Mouse (Mus musculus) lung, embryonic 15.5 days (tissue): ENCODE measurements around the gene Gnas. TPM values are rescaled to one million over a fixed set of nuclear protein-coding genes. Genes with fewer than 3 reads are reported as not detected.
A peak's percentile ranks its signal among the peaks of the same experiment; 100 is the strongest.

Experiments used
- ATAC-seq: fragments of 200-750 bp; cut with Nextera tagmentation; 2 replicates; pipeline ENCODE4 v1.8.0; 2017; ENCODE audit warnings: moderate number of reproducible peaks, borderline replicate concordance; ENCODE audit not compliant: low FRiP score, low TSS enrichment; ENCODE audit errors: extremely low read depth
- H3K27ac ChIP-seq: fragments of 300-500 bp; sonication (generic); 2 replicates; pipeline ENCODE4 v1.5.1; 2015; ENCODE audit warnings: moderate library complexity, mild to moderate bottlenecking, inconsistent platforms
- H3K27me3 ChIP-seq: fragments of 300-500 bp; sonication (generic); 2 replicates; pipeline ENCODE4 v1.6.1; 2015; ENCODE audit warnings: inconsistent platforms
- H3K36me3 ChIP-seq: fragments of 300-500 bp; sonication (generic); 2 replicates; pipeline ENCODE4 v1.6.1; 2015; ENCODE audit warnings: inconsistent platforms
- H3K4me1 ChIP-seq: fragments of 300-500 bp; sonication (generic); 2 replicates; pipeline ENCODE4 v1.6.1; 2015; ENCODE audit warnings: inconsistent platforms
- H3K4me2 ChIP-seq: fragments of 300-500 bp; sonication (generic); 2 replicates; pipeline ENCODE4 v1.6.1; 2015; ENCODE audit warnings: inconsistent platforms, mild to moderate bottlenecking, moderate library complexity
- H3K4me3 ChIP-seq: fragments of 300-500 bp; sonication (generic); 2 replicates; pipeline ENCODE4 v1.5.1; 2015; ENCODE audit warnings: mild to moderate bottlenecking, inconsistent platforms
- H3K9ac ChIP-seq: fragments of 300-500 bp; sonication (generic); 2 replicates; pipeline ENCODE4 v1.6.1; 2015; ENCODE audit warnings: inconsistent platforms
- H3K9me3 ChIP-seq: fragments of 300-500 bp; sonication (generic); 2 replicates; pipeline ENCODE4 v1.6.1; 2016; ENCODE audit warnings: inconsistent platforms
- WGBS: fragments of 180-500 bp; shearing (Covaris S2); methylation state at CpG from one replicate; pipeline ENCODE4 v1.1.7; 2015; 5-methylcytosine and 5-hydroxymethylcytosine counted together
- polyA plus RNA-seq: library from polyadenylated mRNA; unstranded; fragments of >200 nt; fragmentation: Nextera tagmentation; extraction: Ambion mirVana; gene quantifications from 2 replicates; pipeline ENCODE4 v1.2.1, GENCODE M21; 2015

Gene Gnas
- polyA plus RNA-seq, 1 experiment from 2014 or later: 2,095 TPM

GRCm38 (mm10) chr2:174295900-174296465 lies 11.9 kb downstream of the Gnas start:
- Histone ChIP-seq H3K36me3 (0 out of 2 replicates have a peak, but pooled peaks cover 6% of the 10 kb centered on the region), H3K4me2 (peak overlapping the region; percentile 69), H3K9me3 (peaks cover 43% of the 10 kb centered on the region), H3K27ac (peak overlapping the region; percentile 56), H3K9ac (peak overlapping the region; percentile 43), H3K4me3 (peak overlapping the region; percentile 59), H3K4me1 (peaks cover 29% of the 10 kb centered on the region; the same call in 1 of the 2 replicates), H3K27me3 (peaks cover 37% of the 10 kb centered on the region)
- WGBS: 50% methylated on average over 29 of the region's 29 CpGs
- ATAC-seq: no peak

GRCm38 (mm10) chr2:174297086-174297571 lies 13.0 kb downstream of the Gnas start:
- 41% methylated on average over 29 of the region's 29 CpGs for WGBS
- Histone ChIP-seq H3K27me3 (peaks cover 37% of the 10 kb centered on the region), H3K9ac (no peak overlapping the region), H3K9me3 (peaks cover 43% of the 10 kb centered on the region), H3K36me3 (0 out of 2 replicates have a peak, but pooled peaks cover 6% of the 10 kb centered on the region), H3K4me1 (peaks cover 28% of the 10 kb centered on the region; the same call in 1 of the 2 replicates), H3K4me3 (peak overlapping the region; percentile 23), H3K27ac (no peak overlapping the region), H3K4me2 (peak overlapping the region; percentile 69)
- no peak for ATAC-seq

- Histone ChIP-seq H3K4me2 (no peak overlapping the region), H3K9me3 (peaks cover 43% of the 10 kb centered on the region)
These were observed 13.7 kb downstream of the Gnas start for GRCm38 (mm10) chr2:174297851-174298250.

GRCm38 (mm10) chr2:174298471-174298870 lies 14.4 kb downstream of the Gnas start:
- Histone ChIP-seq H3K4me2 (peak overlapping the region; percentile 55), H3K9me3 (peaks cover 43% of the 10 kb centered on the region), H3K4me1 (peaks cover 22% of the 10 kb centered on the region; the same call in 1 of the 2 replicates), H3K4me3 (peak overlapping the region; percentile 35), H3K36me3 (0 out of 2 replicates have a peak, but pooled peaks cover 6% of the 10 kb centered on the region), H3K27ac (no peak overlapping the region), H3K9ac (no peak overlapping the region), H3K27me3 (peaks cover 37% of the 10 kb centered on the region)
- ATAC-seq: no peak
- 43% methylated on average over 33 of the region's 33 CpGs for WGBS

More at GRCm38 (mm10) chr2:174297851-174298250, 13.7 kb downstream of the Gnas start:
- ATAC-seq: no peak
- Histone ChIP-seq H3K4me1 (peaks cover 23% of the 10 kb centered on the region; the same call in 1 of the 2 replicates), H3K27ac (no peak overlapping the region), H3K36me3 (0 out of 2 replicates have a peak, but pooled peaks cover 6% of the 10 kb centered on the region), H3K27me3 (peaks cover 37% of the 10 kb centered on the region), H3K4me3 (peak overlapping the region; percentile 35), H3K9ac (no peak overlapping the region)
- WGBS: 57% methylated on average over 19 of the region's 19 CpGs

GRCm38 (mm10) chr2:174299091-174299770 lies 15.1 kb downstream of the Gnas start:
- Histone ChIP-seq H3K9ac (0 out of 2 replicates have a peak overlapping the region, but pooled peaks have one; percentile 6), H3K4me1 (peaks cover 20% of the 10 kb centered on the region; the same call in 1 of the 2 replicates), H3K4me2 (peak overlapping the region; percentile 55), H3K36me3 (0 out of 2 replicates have a peak, but pooled peaks cover 6% of the 10 kb centered on the region), H3K27me3 (peaks cover 37% of the 10 kb centered on the region), H3K9me3 (peaks cover 43% of the 10 kb centered on the region), H3K27ac (no peak overlapping the region), H3K4me3 (peak overlapping the region; percentile 35)
- no peak for ATAC-seq
- 50% methylated on average over 48 of the region's 48 CpGs for WGBS

- Histone ChIP-seq H3K4me1 (peaks cover 20% of the 10 kb centered on the region; the same call in 1 of the 2 replicates), H3K4me2 (peak overlapping the region; percentile 55), H3K9ac (no peak overlapping the region), H3K36me3 (0 out of 2 replicates have a peak, but pooled peaks cover 6% of the 10 kb centered on the region), H3K27ac (no peak overlapping the region), H3K9me3 (peaks cover 43% of the 10 kb centered on the region), H3K4me3 (peak overlapping the region; percentile 35), H3K27me3 (peaks cover 37% of the 10 kb centered on the region)
- 46% methylated on average over 34 of the region's 34 CpGs for WGBS
- no peak for ATAC-seq
These were observed 15.6 kb downstream of the Gnas start for GRCm38 (mm10) chr2:174299771-174300160.

GRCm38 (mm10) chr2:174300186-174300585 lies 16.1 kb downstream of the Gnas start:
- WGBS: 56% methylated on average over 27 of the region's 27 CpGs
- Histone ChIP-seq H3K9me3 (peaks cover 40% of the 10 kb centered on the region), H3K27ac (no peak overlapping the region), H3K4me3 (peak overlapping the region; percentile 35), H3K36me3 (0 out of 2 replicates have a peak, but pooled peaks cover 6% of the 10 kb centered on the region), H3K27me3 (peaks cover 37% of the 10 kb centered on the region), H3K9ac (no peak overlapping the region), H3K4me2 (peak overlapping the region; percentile 55), H3K4me1 (peaks cover 20% of the 10 kb centered on the region; the same call in 1 of the 2 replicates)
- no peak for ATAC-seq

- Histone ChIP-seq H3K36me3 (0 out of 2 replicates have a peak, but pooled peaks cover 6% of the 10 kb centered on the region), H3K9me3 (peaks cover 37% of the 10 kb centered on the region), H3K4me1 (peaks cover 20% of the 10 kb centered on the region; the same call in 1 of the 2 replicates), H3K27me3 (peaks cover 37% of the 10 kb centered on the region), H3K4me2 (peak overlapping the region; percentile 55), H3K9ac (no peak overlapping the region), H3K4me3 (peak overlapping the region; percentile 35), H3K27ac (no peak overlapping the region)
- WGBS: 56% methylated on average over 22 of the region's 22 CpGs
- no peak for ATAC-seq
These were observed 16.5 kb downstream of the Gnas start for GRCm38 (mm10) chr2:174300666-174301065.

- Histone ChIP-seq H3K9ac (no peak overlapping the region), H3K27me3 (peaks cover 30% of the 10 kb centered on the region), H3K27ac (no peak overlapping the region), H3K9me3 (peaks cover 24% of the 10 kb centered on the region), H3K4me3 (no peak overlapping the region), H3K36me3 (0 out of 2 replicates have a peak, but pooled peaks cover 4% of the 10 kb centered on the region), H3K4me2 (no peak overlapping the region), H3K4me1 (peaks cover 10% of the 10 kb centered on the region; the same call in 1 of the 2 replicates)
- 56% methylated on average over 6 of the region's 6 CpGs for WGBS
- ATAC-seq: no peak
These were observed 18.4 kb downstream of the Gnas start for GRCm38 (mm10) chr2:174302526-174302925.

GRCm38 (mm10) chr2:174305646-174306045 lies 21.5 kb downstream of the Gnas start:
- 18% methylated on average over 5 of the region's 5 CpGs for WGBS
- Histone ChIP-seq H3K36me3 (no peaks in the 10 kb centered on the region), H3K27ac (no peak overlapping the region), H3K4me2 (no peak overlapping the region), H3K9ac (no peak overlapping the region), H3K4me3 (no peak overlapping the region), H3K9me3 (no peaks in the 10 kb centered on the region; the same call in 1 of the 2 replicates), H3K4me1 (no peaks in the 10 kb centered on the region), H3K27me3 (no peaks in the 10 kb centered on the region; the same call in 1 of the 2 replicates)
- ATAC-seq: no peak

- Histone ChIP-seq H3K4me2 (no peak overlapping the region), H3K27ac (no peak overlapping the region), H3K9me3 (no peaks in the 10 kb centered on the region), H3K36me3 (no peaks in the 10 kb centered on the region), H3K4me1 (peaks cover 1% of the 10 kb centered on the region), H3K9ac (no peak overlapping the region), H3K4me3 (no peak overlapping the region), H3K27me3 (no peaks in the 10 kb centered on the region)
- WGBS: 59% methylated on average over 3 of the region's 3 CpGs
- ATAC-seq: no peak
These were observed 23.8 kb downstream of the Gnas start for GRCm38 (mm10) chr2:174307903-174308302.
